Mouse (Mus musculus): ENCODE results near the gene Gpr62. TPM values are rescaled to one million over a fixed set of nuclear protein-coding genes. Genes with fewer than 3 reads are reported as not detected.
"Not testable (repeated sequence)": the region's sequence is repeated elsewhere in the genome, so short reads cannot be mapped to it uniquely, and the experiment has no call there.

Gene Gpr62
- 1.3 and 1.4 TPM in 2 replicates for polyA plus RNA-seq (2015; fragmentation: Nextera tagmentation; extraction: Ambion mirVana)

DNA sequence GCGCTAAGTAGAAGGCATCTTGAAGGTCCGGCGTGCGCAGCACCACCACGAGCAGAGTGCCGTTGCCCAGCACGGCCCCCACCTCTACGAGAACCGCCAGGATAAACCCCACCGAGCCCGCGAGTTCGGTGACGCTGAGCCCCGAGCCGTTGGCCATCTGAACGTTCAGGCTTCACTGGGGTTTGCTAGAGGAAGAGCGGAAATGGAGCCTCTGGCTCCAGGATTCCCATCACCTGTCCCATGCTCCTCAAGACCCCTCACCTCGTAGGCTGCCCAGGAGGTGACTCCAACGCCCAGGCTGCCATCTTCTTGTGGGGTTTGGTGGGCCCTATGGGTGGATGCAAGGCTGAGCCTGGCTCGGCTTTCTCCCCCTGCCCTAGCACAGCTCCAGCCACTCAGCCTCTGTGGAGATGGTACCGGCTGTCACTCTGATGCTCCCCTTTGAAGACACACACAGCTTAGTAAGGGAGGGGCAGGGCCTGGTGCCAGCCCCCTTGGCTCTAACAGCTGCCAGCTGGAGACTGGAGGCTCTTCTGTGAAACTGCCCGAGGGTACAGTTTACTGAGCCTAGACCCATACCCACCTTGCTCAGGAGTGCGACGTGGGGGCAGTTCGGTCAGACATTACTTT, at the start of gene Gpr62:
Gpr62 (minus strand) TSS at position 368 of the 630 bp plus-strand sequence.
- H3K27ac ChIP-seq (ENCODE audit: low read depth, low read length) = peak within 1 kb of the TSS; percentile 93
- 27% methylated on average over 19 of the region's 26 CpGs for WGBS
- H3K9me3 ChIP-seq (ENCODE audit: control insufficient read depth, low read length) = no peaks in the 10 kb centered on the region
- ATAC-seq = peak; percentile 60
- H3K4me2 ChIP-seq (ENCODE audit: low read length) = peak within 1 kb of the TSS; percentile 97
- peak within 1 kb of the TSS; percentile 57 for H3K4me3 ChIP-seq (ENCODE audit: low read length)
- H3K9ac ChIP-seq (ENCODE audit: low read depth, low read length) = peak within 1 kb of the TSS; percentile 83
- H3K4me1 ChIP-seq (ENCODE audit: control insufficient read depth, insufficient read depth, low read depth, low read length) = peaks cover 18% of the 10 kb centered on the region
- peaks cover 20% of the 10 kb centered on the region for H3K36me3 ChIP-seq (ENCODE audit: control insufficient read depth, insufficient read depth, low read length)
- H3K27me3 ChIP-seq (replicated peaks; ENCODE audit: control insufficient read depth, insufficient read depth, low read length) = no peaks in the 10 kb centered on the region

- Histone ChIP-seq H3K27ac (ENCODE audit: low read depth, low read length) (no peak within 1 kb of the TSS), H3K4me2 (ENCODE audit: low read length) (no peak within 1 kb of the TSS), H3K36me3 (ENCODE audit: control insufficient read depth, insufficient read depth, low read length) (no peaks in the 10 kb centered on the region), H3K27me3 (replicated peaks; ENCODE audit: control insufficient read depth, insufficient read depth, low read length) (no peaks in the 10 kb centered on the region), H3K4me3 (ENCODE audit: low read length) (no peak within 1 kb of the TSS), H3K9me3 (ENCODE audit: control insufficient read depth, low read length) (no peaks in the 10 kb centered on the region), H3K9ac (ENCODE audit: low read depth, low read length) (no peak within 1 kb of the TSS), H3K4me1 (ENCODE audit: control insufficient read depth, insufficient read depth, low read depth, low read length) (no peaks in the 10 kb centered on the region)
- no peak for ATAC-seq
- WGBS = 89% methylated on average over 4 of the region's 4 CpGs
Measured at GRCm38 (mm10) chr9:106514273-106514672, 48.5 kb upstream of the Gpr62 start, which contains the start of gene Iqcf5. Iqcf5 (plus strand) TSS chr9:106514573.

DNA sequence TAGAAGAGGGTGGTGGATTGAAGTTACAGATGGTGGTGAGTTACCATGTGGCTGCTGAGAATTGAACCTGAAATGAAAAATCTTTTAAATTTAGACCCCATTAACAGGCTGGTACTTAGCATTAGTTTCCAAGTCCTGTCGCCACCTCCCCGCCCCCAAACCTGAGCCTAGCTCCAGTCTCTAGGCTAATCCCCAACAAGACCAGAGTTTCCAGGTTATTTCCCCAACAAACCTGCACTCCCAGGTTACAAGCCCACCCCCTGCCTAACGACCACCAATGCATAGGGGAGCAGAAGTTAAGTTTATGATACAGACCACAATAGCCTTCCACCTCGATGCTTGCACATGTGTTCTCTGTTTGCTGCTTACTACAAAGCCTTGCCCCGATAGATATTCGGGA, 47.8 kb upstream of the Gpr62 start:
- Histone ChIP-seq H3K4me3 (ENCODE audit: low read length) (no peak overlapping the region), H3K9ac (ENCODE audit: low read depth, low read length) (no peak overlapping the region), H3K4me2 (ENCODE audit: low read length) (no peak overlapping the region), H3K9me3 (ENCODE audit: control insufficient read depth, low read length) (no peaks in the 10 kb centered on the region), H3K4me1 (ENCODE audit: control insufficient read depth, insufficient read depth, low read depth, low read length) (no peaks in the 10 kb centered on the region), H3K27ac (ENCODE audit: low read depth, low read length) (no peak overlapping the region), H3K36me3 (ENCODE audit: control insufficient read depth, insufficient read depth, low read length) (no peaks in the 10 kb centered on the region), H3K27me3 (replicated peaks; ENCODE audit: control insufficient read depth, insufficient read depth, low read length) (no peaks in the 10 kb centered on the region)
- 87% methylated on average over 6 of the region's 6 CpGs for WGBS
- no peak for ATAC-seq

DNA sequence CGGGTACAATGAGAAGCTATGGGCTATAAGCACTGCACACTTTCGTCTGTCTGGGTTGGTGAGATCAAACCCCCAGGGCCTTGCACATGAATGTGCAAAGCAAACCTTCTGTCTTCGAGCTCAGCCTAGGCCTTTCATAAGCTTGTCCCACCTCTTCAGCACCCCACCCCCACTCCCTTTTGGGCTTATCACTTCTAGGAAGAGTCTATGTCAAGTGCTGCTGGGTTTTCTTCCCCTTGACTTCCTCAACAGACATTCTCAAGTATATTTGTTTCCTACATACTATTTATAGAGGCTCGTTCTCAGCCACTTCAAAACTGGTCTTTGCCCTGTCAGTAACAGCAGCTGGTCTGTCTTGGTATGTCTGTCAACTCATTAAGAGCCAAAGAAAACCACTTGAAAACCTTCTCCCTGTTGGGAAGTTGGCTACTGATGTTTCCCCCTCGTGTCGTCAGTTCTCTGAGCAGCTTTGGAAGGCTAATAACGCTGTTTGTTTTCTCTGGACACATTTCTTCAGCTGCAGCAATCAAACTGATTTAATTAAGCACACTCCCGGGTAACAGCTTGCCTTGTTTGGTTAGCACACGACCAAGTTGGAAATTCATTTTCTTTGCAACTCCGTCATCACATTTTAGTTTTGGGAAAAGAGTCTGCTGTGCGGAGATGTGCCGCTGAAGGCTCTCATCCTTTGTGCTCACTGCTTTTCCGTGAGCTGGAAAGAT, 47.2 kb upstream of the Gpr62 start:
- 59% methylated on average over 13 of the region's 13 CpGs for WGBS
- H3K9ac ChIP-seq (ENCODE audit: low read depth, low read length) = no peak overlapping the region
- H3K36me3 ChIP-seq (ENCODE audit: control insufficient read depth, insufficient read depth, low read length) = no peaks in the 10 kb centered on the region
- no peak overlapping the region for H3K4me3 ChIP-seq (ENCODE audit: low read length)
- no peaks in the 10 kb centered on the region for H3K27me3 ChIP-seq (replicated peaks; ENCODE audit: control insufficient read depth, insufficient read depth, low read length)
- H3K4me1 ChIP-seq (ENCODE audit: control insufficient read depth, insufficient read depth, low read depth, low read length) = no peaks in the 10 kb centered on the region
- no peak overlapping the region for H3K27ac ChIP-seq (ENCODE audit: low read depth, low read length)
- H3K9me3 ChIP-seq (ENCODE audit: control insufficient read depth, low read length) = no peaks in the 10 kb centered on the region
- H3K4me2 ChIP-seq (ENCODE audit: low read length) = no peak overlapping the region
- ATAC-seq = no peak

DNA sequence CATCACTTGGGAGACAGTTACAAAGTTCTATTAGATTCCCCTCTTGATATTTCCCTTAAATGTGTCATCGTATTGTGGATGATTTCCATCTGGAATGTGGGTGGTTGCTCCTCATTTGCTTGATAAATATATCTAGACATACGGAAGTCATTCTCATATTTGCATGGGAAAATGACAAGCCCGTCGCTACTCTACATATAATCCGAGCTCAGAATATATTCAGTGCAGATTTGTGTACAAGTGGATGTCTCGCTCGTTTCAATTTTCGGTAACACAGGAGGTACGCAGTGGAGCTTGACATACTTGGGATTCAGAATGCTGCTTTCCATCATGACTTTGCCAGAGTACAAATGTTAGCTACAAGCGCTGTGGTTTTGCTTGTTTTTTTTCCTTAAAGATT, 43.6 kb upstream of the Gpr62 start:
- no peak for ATAC-seq
- Histone ChIP-seq H3K36me3 (ENCODE audit: control insufficient read depth, insufficient read depth, low read length) (no peaks in the 10 kb centered on the region), H3K9me3 (ENCODE audit: control insufficient read depth, low read length) (no peaks in the 10 kb centered on the region), H3K9ac (ENCODE audit: low read depth, low read length) (no peak overlapping the region), H3K27ac (ENCODE audit: low read depth, low read length) (no peak overlapping the region), H3K4me3 (ENCODE audit: low read length) (no peak overlapping the region), H3K27me3 (replicated peaks; ENCODE audit: control insufficient read depth, insufficient read depth, low read length) (no peaks in the 10 kb centered on the region), H3K4me2 (ENCODE audit: low read length) (no peak overlapping the region), H3K4me1 (ENCODE audit: control insufficient read depth, insufficient read depth, low read depth, low read length) (no peaks in the 10 kb centered on the region)
- WGBS = 95% methylated on average over 10 of the region's 10 CpGs

- 75% methylated on average over 6 of the region's 6 CpGs for WGBS
- no peak overlapping the region for H3K27ac ChIP-seq (ENCODE audit: low read depth, low read length)
- H3K27me3 ChIP-seq (replicated peaks; ENCODE audit: control insufficient read depth, insufficient read depth, low read length) = no peaks in the 10 kb centered on the region
- H3K4me2 ChIP-seq (ENCODE audit: low read length) = no peak overlapping the region
- no peak for ATAC-seq
- H3K9ac ChIP-seq (ENCODE audit: low read depth, low read length) = no peak overlapping the region
- no peaks in the 10 kb centered on the region for H3K9me3 ChIP-seq (ENCODE audit: control insufficient read depth, low read length)
- H3K4me3 ChIP-seq (ENCODE audit: low read length) = no peak overlapping the region
- no peaks in the 10 kb centered on the region for H3K36me3 ChIP-seq (ENCODE audit: control insufficient read depth, insufficient read depth, low read length)
- no peaks in the 10 kb centered on the region for H3K4me1 ChIP-seq (ENCODE audit: control insufficient read depth, insufficient read depth, low read depth, low read length)
Measured at GRCm38 (mm10) chr9:106504246-106504645, 38.5 kb upstream of the Gpr62 start.

GRCm38 (mm10) chr9:106501846-106502245, 36.1 kb upstream of the Gpr62 start:
- H3K27ac ChIP-seq (ENCODE audit: low read depth, low read length) = no peak overlapping the region
- no peaks in the 10 kb centered on the region for H3K4me1 ChIP-seq (ENCODE audit: control insufficient read depth, insufficient read depth, low read depth, low read length)
- WGBS = 87% methylated on average over 22 of the region's 22 CpGs
- H3K4me3 ChIP-seq (ENCODE audit: low read length) = no peak overlapping the region
- no peaks in the 10 kb centered on the region for H3K27me3 ChIP-seq (replicated peaks; ENCODE audit: control insufficient read depth, insufficient read depth, low read length)
- H3K4me2 ChIP-seq (ENCODE audit: low read length) = no peak overlapping the region
- H3K9ac ChIP-seq (ENCODE audit: low read depth, low read length) = no peak overlapping the region
- no peak for ATAC-seq
- H3K36me3 ChIP-seq (ENCODE audit: control insufficient read depth, insufficient read depth, low read length) = no peaks in the 10 kb centered on the region
- no peaks in the 10 kb centered on the region for H3K9me3 ChIP-seq (ENCODE audit: control insufficient read depth, low read length)

GRCm38 (mm10) chr9:106499667-106500066, 33.9 kb upstream of the Gpr62 start, which contains the start of gene Iqcf1:
Iqcf1 (plus strand) TSS chr9:106499967.
- Histone ChIP-seq H3K27me3 (replicated peaks; ENCODE audit: control insufficient read depth, insufficient read depth, low read length) (no peaks in the 10 kb centered on the region), H3K4me2 (ENCODE audit: low read length) (no peak within 1 kb of the TSS), H3K36me3 (ENCODE audit: control insufficient read depth, insufficient read depth, low read length) (no peaks in the 10 kb centered on the region), H3K27ac (ENCODE audit: low read depth, low read length) (no peak within 1 kb of the TSS), H3K9ac (ENCODE audit: low read depth, low read length) (no peak within 1 kb of the TSS), H3K9me3 (ENCODE audit: control insufficient read depth, low read length) (no peaks in the 10 kb centered on the region), H3K4me1 (ENCODE audit: control insufficient read depth, insufficient read depth, low read depth, low read length) (no peaks in the 10 kb centered on the region), H3K4me3 (ENCODE audit: low read length) (no peak within 1 kb of the TSS)
- ATAC-seq = no peak
- WGBS = 97% methylated on average over 6 of the region's 6 CpGs

GRCm38 (mm10) chr9:106487602-106488001, 21.9 kb upstream of the Gpr62 start:
- not testable (repeated sequence) for ATAC-seq; H3K9ac ChIP-seq (ENCODE audit: low read depth, low read length); H3K4me1 ChIP-seq (ENCODE audit: control insufficient read depth, insufficient read depth, low read depth, low read length); H3K27ac ChIP-seq (ENCODE audit: low read depth, low read length); H3K27me3 ChIP-seq (replicated peaks; ENCODE audit: control insufficient read depth, insufficient read depth, low read length); H3K4me2 ChIP-seq (ENCODE audit: low read length); H3K9me3 ChIP-seq (ENCODE audit: control insufficient read depth, low read length); H3K4me3 ChIP-seq (ENCODE audit: low read length)
- WGBS = 86% methylated on average over 6 of the region's 6 CpGs
- peaks cover 29% of the 10 kb centered on the region for H3K36me3 ChIP-seq (ENCODE audit: control insufficient read depth, insufficient read depth, low read length)
